Mouse (Mus musculus): ENCODE results near the gene Mt3.
"Not testable (repeated sequence)": the region's sequence is repeated elsewhere in the genome, so short reads cannot be mapped to it uniquely, and the experiment has no call there.

Gene Mt3

GRCm38 (mm10) chr8:94153451-94153850 is 1.0 kb downstream of the Mt3 start:
- DNase-seq (ENCODE audit: low spot score), result no peak

GRCm38 (mm10) chr8:94154537-94154936 is 2.1 kb downstream of the Mt3 start:
- no peak for DNase-seq (ENCODE audit: low spot score)

- no peak for DNase-seq (ENCODE audit: low spot score)
Measured at GRCm38 (mm10) chr8:94156092-94156491, 3.7 kb downstream of the Mt3 start.

- not testable (repeated sequence) for DNase-seq (ENCODE audit: low spot score)
Measured at GRCm38 (mm10) chr8:94165772-94166171, 13.4 kb downstream of the Mt3 start.

- DNase-seq (ENCODE audit: low spot score), result peak; percentile 96
Measured at GRCm38 (mm10) chr8:94167244-94167643, 14.8 kb downstream of the Mt3 start.

- no peak for DNase-seq (ENCODE audit: low spot score)
Measured at GRCm38 (mm10) chr8:94169547-94169946, 17.1 kb downstream of the Mt3 start.

- DNase-seq (ENCODE audit: low spot score), result no peak
Measured at GRCm38 (mm10) chr8:94171321-94171755, 18.9 kb downstream of the Mt3 start.

- peak; percentile 85 for DNase-seq (ENCODE audit: low spot score)
Measured at GRCm38 (mm10) chr8:94172075-94172808, 19.8 kb downstream of the Mt3 start, which contains the start of gene Mt2. Mt2 (plus strand) TSS chr8:94172664.

- peak; percentile 56 for DNase-seq (ENCODE audit: low spot score)
Measured at GRCm38 (mm10) chr8:94172809-94173732, 20.7 kb downstream of the Mt3 start.

- no peak for DNase-seq (ENCODE audit: low spot score)
Measured at GRCm38 (mm10) chr8:94173848-94174403, 21.5 kb downstream of the Mt3 start.

GRCm38 (mm10) chr8:94174619-94175213 is 22.3 kb downstream of the Mt3 start:
- no peak for DNase-seq (ENCODE audit: low spot score)

- DNase-seq (ENCODE audit: low spot score), result no peak
Measured at GRCm38 (mm10) chr8:94177716-94178390, 25.4 kb downstream of the Mt3 start.

- peak; percentile 92 for DNase-seq (ENCODE audit: low spot score)
Measured at GRCm38 (mm10) chr8:94178857-94179712, 26.7 kb downstream of the Mt3 start, which contains the start of gene Mt1. Mt1 (plus strand) TSS chr8:94179082.

- no peak for DNase-seq (ENCODE audit: low spot score)
Measured at GRCm38 (mm10) chr8:94179713-94180560, 27.5 kb downstream of the Mt3 start.

GRCm38 (mm10) chr8:94180561-94180908 is 28.1 kb downstream of the Mt3 start:
- no peak for DNase-seq (ENCODE audit: low spot score)

GRCm38 (mm10) chr8:94182055-94182929 is 29.9 kb downstream of the Mt3 start:
- DNase-seq (ENCODE audit: low spot score), result no peak

GRCm38 (mm10) chr8:94183117-94183516 is 30.7 kb downstream of the Mt3 start:
- peak; percentile 85 for DNase-seq (ENCODE audit: low spot score)

- no peak for DNase-seq (ENCODE audit: low spot score)
Measured at GRCm38 (mm10) chr8:94184357-94184843, 32.0 kb downstream of the Mt3 start.

Measured in testis, postnatal 10 days (tissue).